Mouse (Mus musculus) MEL (cell line): ENCODE results near the gene Serpini2. TPM values are rescaled to one million over a fixed set of nuclear protein-coding genes. Genes with fewer than 3 reads are reported as not detected.

Experiments used
- DNase-seq: peaks from one replicate; pipeline ENCODE4 v3.0.0; 2011; ENCODE audit warnings: low read depth, low spot score
- H3K27ac ChIP-seq: 2 replicates; pipeline ENCODE4 v1.5.1; 2012; ENCODE audit warnings: low read depth, mild to moderate bottlenecking, control low read depth, low read length, moderate library complexity; ENCODE audit not compliant: control insufficient read depth
- H3K27me3 ChIP-seq, 2 experiments: fragments of 150-350 bp in 1 of 2; sonication (generic) in 1 of 2; 2 replicates each; pipeline ENCODE4 v1.6.1; 2012; ENCODE audit warnings: low read length in 2 of 2, mild to moderate bottlenecking in 2 of 2, improper control_type of control experiment in 1 of 2, moderate library complexity in 1 of 2; ENCODE audit not compliant: insufficient read depth in 2 of 2, control insufficient read depth in 1 of 2
- H3K36me3 ChIP-seq, 2 experiments: 2 replicates each; pipeline ENCODE4 v1.6.1; 2012 to 2014; ENCODE audit warnings: low read length in 2 of 2, improper control_type of control experiment in 1 of 2, inconsistent platforms in 1 of 2, mild to moderate bottlenecking in 1 of 2; ENCODE audit not compliant: insufficient read depth in 2 of 2, control insufficient read depth in 1 of 2
- H3K4me1 ChIP-seq, 2 experiments: fragments of 150-350 bp in 1 of 2; sonication (generic) in 1 of 2; 2 replicates each; pipeline ENCODE4 v1.6.1; 2012; ENCODE audit warnings: low read length in 2 of 2, improper control_type of control experiment in 1 of 2, mild to moderate bottlenecking in 1 of 2; ENCODE audit not compliant: insufficient read depth in 2 of 2, control insufficient read depth in 1 of 2
- H3K4me3 ChIP-seq, 2 experiments: fragments of 150-350 bp in 1 of 2; sonication (generic) in 1 of 2; 2 replicates each; pipeline ENCODE4 v1.5.1; 2012; ENCODE audit warnings: low read depth in 2 of 2, low read length in 2 of 2, mild to moderate bottlenecking in 2 of 2, moderate library complexity in 2 of 2, control low read depth in 1 of 2, improper control_type of control experiment in 1 of 2; ENCODE audit not compliant: control insufficient read depth in 1 of 2, insufficient read depth in 1 of 2
- H3K79me2 ChIP-seq: 2 replicates; pipeline ENCODE4 v1.6.1; 2012; ENCODE audit warnings: mild to moderate bottlenecking, low read length, moderate library complexity; ENCODE audit not compliant: control insufficient read depth, poor library complexity, insufficient read depth
- H3K9ac ChIP-seq: 2 replicates; pipeline ENCODE4 v1.6.1; 2012; ENCODE audit warnings: low read depth, mild to moderate bottlenecking, control low read depth, low read length, moderate library complexity; ENCODE audit not compliant: control insufficient read depth, poor library complexity, severe bottlenecking
- H3K9me3 ChIP-seq: fragments of 150-350 bp; sonication (generic); replicated peaks from 2 replicates; pipeline ENCODE4 v1.6.1; 2012; ENCODE audit warnings: mild to moderate bottlenecking, low read length, improper control_type of control experiment, moderate library complexity; ENCODE audit not compliant: insufficient read depth
- CTCF ChIP-seq, 3 experiments: IDR thresholded peaks in 2 of 3; conservative IDR thresholded peaks in 1 of 3; 2 replicates each; pipeline ENCODE4 v1.5.1; 2011 to 2012; ENCODE audit warnings: low read length in 3 of 3, low read depth in 2 of 3, mild to moderate bottlenecking in 2 of 3, improper control_type of control experiment in 1 of 3, inconsistent platforms in 1 of 3, mixed read lengths in 1 of 3, moderate library complexity in 1 of 3; ENCODE audit not compliant: control insufficient read depth in 1 of 3, insufficient read depth in 1 of 3, poor library complexity in 1 of 3, severe bottlenecking in 1 of 3
- RAD21 ChIP-seq: IDR thresholded peaks from 2 replicates; pipeline ENCODE4 v1.6.1; 2011; ENCODE audit warnings: mild to moderate bottlenecking, low read depth, low read length, improper control_type of control experiment
- SMC3 ChIP-seq: IDR thresholded peaks from 2 replicates; pipeline ENCODE4 v1.6.1; 2011; ENCODE audit warnings: low read depth, low read length, improper control_type of control experiment
- TAL1 ChIP-seq: IDR thresholded peaks from 2 replicates; pipeline ENCODE4 v1.6.1; 2012; ENCODE audit warnings: mild to moderate bottlenecking, inconsistent platforms, low read length, moderate library complexity, mixed read lengths
- ZC3H11A ChIP-seq: IDR thresholded peaks from 2 replicates; pipeline ENCODE4 v1.6.1; 2012; ENCODE audit warnings: low read depth, mild to moderate bottlenecking, inconsistent platforms, low read length, improper control_type of control experiment
- ZKSCAN1 ChIP-seq: IDR thresholded peaks from 2 replicates; pipeline ENCODE4 v1.6.1; 2012; ENCODE audit warnings: low read depth, mild to moderate bottlenecking, inconsistent platforms, low read length, improper control_type of control experiment, moderate library complexity
- ZNF384 ChIP-seq: IDR thresholded peaks from 2 replicates; pipeline ENCODE4 v1.6.1; 2012; ENCODE audit warnings: low read depth, mild to moderate bottlenecking, inconsistent platforms, low read length, improper control_type of control experiment
- polyA plus RNA-seq, 2 experiments: library from polyadenylated mRNA; stranded (reverse) in 1 of 2; unstranded in 1 of 2; fragments of >175 nt in 1 of 2; fragments of >200 nt in 1 of 2; gene quantifications; 2 replicates each; pipeline versions ENCODE4 v1.2.1 to v1.2.4; 2012; ENCODE audit warnings: low replicate concordance in 2 of 2, low read depth in 1 of 2; ENCODE audit not compliant: insufficient read length in 2 of 2, insufficient read depth in 1 of 2, missing spikeins in 1 of 2
- total RNA-seq: library from RNA; depleted of rRNA; stranded (reverse); fragments of 300-350 nt; gene quantifications from 2 replicates; pipeline ENCODE4 v1.2.3, GENCODE M21; 2012; rRNA removed

The Serpini2 gene
- total and polyA plus RNA-seq, 3 experiments, result not detected

GRCm38 (mm10) chr3:75202808-75203503 is 66.9 kb downstream of the Serpini2 start:
- H3K9me3 ChIP-seq, result no peaks in the 10 kb centered on the region
- H3K79me2 ChIP-seq, result no peaks in the 10 kb centered on the region
- TF ChIP-seq ZC3H11A, result 0 out of 2 replicates have a peak, but pooled peaks have one; percentile 22
- TF ChIP-seq SMC3, result peak; percentile 60
- TF ChIP-seq TAL1, result no peak
- no peak for TF ChIP-seq ZKSCAN1
- TF ChIP-seq CTCF (IDR thresholded peaks at IDR 0.05 in 2 of 3, conservative IDR thresholded peaks at IDR 0.05 in 1 of 3; ENCODE audit: control insufficient read depth in 1 of 3, insufficient read depth in 1 of 3, low read depth in 2 of 3, low read length in 3 of 3, poor library complexity in 1 of 3, severe bottlenecking in 1 of 3), result peak; percentile 58 to 73 (median 65)
- peak; percentile 72 for TF ChIP-seq RAD21
- peak; percentile 94 for TF ChIP-seq ZNF384
- no peak overlapping the region for H3K9ac ChIP-seq
- no peaks in the 10 kb centered on the region for H3K27me3 ChIP-seq
- H3K4me3 ChIP-seq, result no peak overlapping the region
- no peak overlapping the region for H3K27ac ChIP-seq
- no peaks in the 10 kb centered on the region for H3K36me3 ChIP-seq
- H3K4me1 ChIP-seq, result no peaks in the 10 kb centered on the region
- DNase-seq, result peak; percentile 58

Other genes with a start within 250 kb of the Serpini2 start
- gene Zbbx, start 105.0 kb downstream of the Serpini2 start, total RNA-seq, result not detected in 2 replicates
- not detected for gene Zbbx, start 105.0 kb downstream of the Serpini2 start, polyA plus RNA-seq
- gene Wdr49, start 212.1 kb upstream of the Serpini2 start, total RNA-seq, result not detected in 2 replicates
- gene Wdr49, start 212.1 kb upstream of the Serpini2 start, polyA plus RNA-seq, result not detected